Mouse (Mus musculus): Measurements from ENCODE around the gene Wnt16. TPM values are rescaled to one million over a fixed set of nuclear protein-coding genes. Genes with fewer than 3 reads are reported as not detected.

Gene Wnt16
- polyA plus RNA-seq, 1 experiment, result not detected

- Histone ChIP-seq H3K9ac (ENCODE audit: low read depth, poor library complexity, severe bottlenecking) (no peak overlapping the region), H3K36me3 (ENCODE audit: control insufficient read depth, insufficient read depth, low read length, poor library complexity, severe bottlenecking) (no peaks in the 10 kb centered on the region), H3K27ac (ENCODE audit: insufficient read depth, low read length) (no peak overlapping the region), H3K4me3 (ENCODE audit: low read depth, low read length) (no peak overlapping the region), H3K27me3 (ENCODE audit: control insufficient read depth, insufficient read depth, low read length, poor library complexity, severe bottlenecking) (no peaks in the 10 kb centered on the region), H3K9me3 (replicated peaks; ENCODE audit: control insufficient read depth, insufficient read depth, low read length, poor library complexity, severe bottlenecking) (no peaks in the 10 kb centered on the region), H3K4me1 (ENCODE audit: control insufficient read depth, insufficient read depth, low read length) (no peaks in the 10 kb centered on the region)
- no peak for TF ChIP-seq POLR2A (IDR thresholded peaks at IDR 0.05; ENCODE audit: insufficient read depth, low read length)
- TF ChIP-seq EP300 (IDR thresholded peaks at IDR 0.05; ENCODE audit: insufficient read depth, low read depth, low read length), result no peak
- no peak for TF ChIP-seq CTCF (IDR thresholded peaks at IDR 0.05; ENCODE audit: low read depth, low read length)
Observed at GRCm38 (mm10) chr6:22266018-22266417, 22.0 kb upstream of the Wnt16 start.

GRCm38 (mm10) chr6:22267807-22268667 is 20.0 kb upstream of the Wnt16 start:
- Histone ChIP-seq H3K9ac (ENCODE audit: low read depth, poor library complexity, severe bottlenecking) (no peak overlapping the region), H3K4me3 (ENCODE audit: low read depth, low read length) (no peak overlapping the region), H3K9me3 (replicated peaks; ENCODE audit: control insufficient read depth, insufficient read depth, low read length, poor library complexity, severe bottlenecking) (no peaks in the 10 kb centered on the region), H3K27me3 (ENCODE audit: control insufficient read depth, insufficient read depth, low read length, poor library complexity, severe bottlenecking) (no peaks in the 10 kb centered on the region), H3K4me1 (ENCODE audit: control insufficient read depth, insufficient read depth, low read length) (no peaks in the 10 kb centered on the region), H3K27ac (ENCODE audit: insufficient read depth, low read length) (no peak overlapping the region), H3K36me3 (ENCODE audit: control insufficient read depth, insufficient read depth, low read length, poor library complexity, severe bottlenecking) (no peaks in the 10 kb centered on the region)
- no peak for TF ChIP-seq CTCF (IDR thresholded peaks at IDR 0.05; ENCODE audit: low read depth, low read length)
- TF ChIP-seq EP300 (IDR thresholded peaks at IDR 0.05; ENCODE audit: insufficient read depth, low read depth, low read length), result no peak
- no peak for TF ChIP-seq POLR2A (IDR thresholded peaks at IDR 0.05; ENCODE audit: insufficient read depth, low read length)

- Histone ChIP-seq H3K9ac (ENCODE audit: low read depth, poor library complexity, severe bottlenecking) (no peak overlapping the region), H3K4me1 (ENCODE audit: control insufficient read depth, insufficient read depth, low read length) (no peaks in the 10 kb centered on the region), H3K36me3 (ENCODE audit: control insufficient read depth, insufficient read depth, low read length, poor library complexity, severe bottlenecking) (no peaks in the 10 kb centered on the region), H3K27ac (ENCODE audit: insufficient read depth, low read length) (no peak overlapping the region), H3K9me3 (replicated peaks; ENCODE audit: control insufficient read depth, insufficient read depth, low read length, poor library complexity, severe bottlenecking) (no peaks in the 10 kb centered on the region), H3K27me3 (ENCODE audit: control insufficient read depth, insufficient read depth, low read length, poor library complexity, severe bottlenecking) (no peaks in the 10 kb centered on the region), H3K4me3 (ENCODE audit: low read depth, low read length) (no peak overlapping the region)
- TF ChIP-seq CTCF (IDR thresholded peaks at IDR 0.05; ENCODE audit: low read depth, low read length), result no peak
Observed at GRCm38 (mm10) chr6:22268677-22269076, 19.4 kb upstream of the Wnt16 start.

- Histone ChIP-seq H3K27ac (ENCODE audit: insufficient read depth, low read length) (no peak overlapping the region), H3K4me1 (ENCODE audit: control insufficient read depth, insufficient read depth, low read length) (no peaks in the 10 kb centered on the region), H3K36me3 (ENCODE audit: control insufficient read depth, insufficient read depth, low read length, poor library complexity, severe bottlenecking) (no peaks in the 10 kb centered on the region), H3K4me3 (ENCODE audit: low read depth, low read length) (no peak overlapping the region), H3K9me3 (replicated peaks; ENCODE audit: control insufficient read depth, insufficient read depth, low read length, poor library complexity, severe bottlenecking) (no peaks in the 10 kb centered on the region), H3K9ac (ENCODE audit: low read depth, poor library complexity, severe bottlenecking) (no peak overlapping the region), H3K27me3 (ENCODE audit: control insufficient read depth, insufficient read depth, low read length, poor library complexity, severe bottlenecking) (no peaks in the 10 kb centered on the region)
- TF ChIP-seq EP300 (IDR thresholded peaks at IDR 0.05; ENCODE audit: insufficient read depth, low read depth, low read length) (no peak), CTCF (IDR thresholded peaks at IDR 0.05; ENCODE audit: low read depth, low read length) (no peak), POLR2A (IDR thresholded peaks at IDR 0.05; ENCODE audit: insufficient read depth, low read length) (no peak)
Observed at GRCm38 (mm10) chr6:22269840-22270521, 18.0 kb upstream of the Wnt16 start.

- Histone ChIP-seq H3K27me3 (ENCODE audit: control insufficient read depth, insufficient read depth, low read length, poor library complexity, severe bottlenecking) (no peaks in the 10 kb centered on the region), H3K9ac (ENCODE audit: low read depth, poor library complexity, severe bottlenecking) (no peak overlapping the region), H3K36me3 (ENCODE audit: control insufficient read depth, insufficient read depth, low read length, poor library complexity, severe bottlenecking) (no peaks in the 10 kb centered on the region), H3K9me3 (replicated peaks; ENCODE audit: control insufficient read depth, insufficient read depth, low read length, poor library complexity, severe bottlenecking) (no peaks in the 10 kb centered on the region), H3K4me3 (ENCODE audit: low read depth, low read length) (no peak overlapping the region), H3K27ac (ENCODE audit: insufficient read depth, low read length) (no peak overlapping the region), H3K4me1 (ENCODE audit: control insufficient read depth, insufficient read depth, low read length) (no peaks in the 10 kb centered on the region)
- TF ChIP-seq POLR2A (IDR thresholded peaks at IDR 0.05; ENCODE audit: insufficient read depth, low read length), result no peak
- TF ChIP-seq CTCF (IDR thresholded peaks at IDR 0.05; ENCODE audit: low read depth, low read length), result no peak
- no peak for TF ChIP-seq EP300 (IDR thresholded peaks at IDR 0.05; ENCODE audit: insufficient read depth, low read depth, low read length)
Observed at GRCm38 (mm10) chr6:22277941-22278340, 10.1 kb upstream of the Wnt16 start.
